Mouse (Mus musculus) lung, embryonic 16.5 days (tissue): ENCODE data around the gene Fam214a. TPM values are rescaled to one million over a fixed set of nuclear protein-coding genes. Genes with fewer than 3 reads are reported as not detected.
A peak's percentile ranks its signal among the peaks of the same experiment; 100 is the strongest.

Experiments used
- ATAC-seq: fragments of 200-750 bp; cut with Nextera tagmentation; 2 replicates; pipeline ENCODE4 v1.8.0; 2017; ENCODE audit warnings: low read depth, mild to moderate bottlenecking, moderate library complexity
- H3K27ac ChIP-seq: fragments of 300-500 bp; sonication (generic); 2 replicates; pipeline ENCODE4 v1.5.1; 2014; ENCODE audit warnings: mild to moderate bottlenecking, control low read depth, low read length
- H3K27me3 ChIP-seq: fragments of 300-500 bp; sonication (generic); 2 replicates; pipeline ENCODE4 v1.6.1; 2014; ENCODE audit warnings: low read depth, low read length, mixed read lengths; ENCODE audit not compliant: control insufficient read depth, insufficient read depth
- H3K36me3 ChIP-seq: fragments of 300-500 bp; sonication (generic); 2 replicates; pipeline ENCODE4 v1.6.1; 2014; ENCODE audit warnings: low read length; ENCODE audit not compliant: control insufficient read depth, insufficient read depth
- H3K4me1 ChIP-seq: fragments of 300-500 bp; sonication (generic); replicated peaks from 2 replicates; pipeline ENCODE4 v1.6.1; 2014; ENCODE audit warnings: low read length, mixed read lengths; ENCODE audit not compliant: control insufficient read depth, insufficient read depth
- H3K4me2 ChIP-seq: fragments of 300-500 bp; sonication (generic); 2 replicates; pipeline ENCODE4 v1.6.1; 2014; ENCODE audit warnings: low read depth, low read length, control low read depth
- H3K4me3 ChIP-seq: fragments of 300-500 bp; sonication (generic); 2 replicates; pipeline ENCODE4 v1.5.1; 2014; ENCODE audit warnings: mild to moderate bottlenecking, low read length, control low read depth
- H3K9ac ChIP-seq: fragments of 300-500 bp; sonication (generic); 2 replicates; pipeline ENCODE4 v1.6.1; 2014; ENCODE audit warnings: low read length, control low read depth
- H3K9me3 ChIP-seq: fragments of 300-500 bp; sonication (generic); 2 replicates; pipeline ENCODE4 v1.6.1; 2016; ENCODE audit warnings: low read length; ENCODE audit not compliant: control insufficient read depth
- WGBS: fragments of 180-500 bp; shearing (Covaris S2); extraction: QIAGEN DNeasy Blood & Tissue Kit; methylation state at CpG from one replicate; pipeline ENCODE4 v1.1.7; 2014; 5-methylcytosine and 5-hydroxymethylcytosine counted together
- polyA plus RNA-seq: library from polyadenylated mRNA; unstranded; fragments of >200 nt; fragmentation: Nextera tagmentation; extraction: Ambion mirVana; gene quantifications from 2 replicates; pipeline ENCODE4 v1.2.1, GENCODE M21; 2015

Gene Fam214a
- polyA plus RNA-seq, 1 experiment from 2014 or later, result 12.1 TPM

DNA sequence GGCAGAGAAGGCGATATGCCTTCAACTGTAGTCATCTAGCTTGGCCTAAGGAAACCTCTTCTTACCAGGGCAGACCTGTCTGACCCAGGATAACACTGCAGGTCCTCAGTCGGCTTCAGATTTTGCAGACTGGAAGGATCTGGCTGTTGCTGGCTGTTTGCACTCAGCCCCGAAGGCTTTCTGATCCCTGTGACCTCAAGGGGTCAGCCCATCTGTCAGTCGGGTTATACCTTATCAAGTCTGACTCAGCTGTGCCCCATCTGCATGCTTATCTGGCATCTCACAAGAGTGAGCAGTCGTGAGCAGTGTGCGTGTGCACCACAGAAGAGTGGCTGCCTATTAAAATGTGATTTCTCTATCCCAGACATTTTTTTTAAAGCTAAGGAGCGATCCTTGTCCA is 71.4 kb downstream of the Fam214a start:
- Histone ChIP-seq H3K9ac (no peak overlapping the region), H3K27me3 (no peaks in the 10 kb centered on the region), H3K4me3 (no peak overlapping the region), H3K9me3 (no peaks in the 10 kb centered on the region), H3K36me3 (peaks cover 3% of the 10 kb centered on the region), H3K4me2 (no peak overlapping the region), H3K4me1 (no peaks in the 10 kb centered on the region), H3K27ac (no peak overlapping the region)
- no peak for ATAC-seq
- 36% methylated on average over 7 of the region's 7 CpGs for WGBS

DNA sequence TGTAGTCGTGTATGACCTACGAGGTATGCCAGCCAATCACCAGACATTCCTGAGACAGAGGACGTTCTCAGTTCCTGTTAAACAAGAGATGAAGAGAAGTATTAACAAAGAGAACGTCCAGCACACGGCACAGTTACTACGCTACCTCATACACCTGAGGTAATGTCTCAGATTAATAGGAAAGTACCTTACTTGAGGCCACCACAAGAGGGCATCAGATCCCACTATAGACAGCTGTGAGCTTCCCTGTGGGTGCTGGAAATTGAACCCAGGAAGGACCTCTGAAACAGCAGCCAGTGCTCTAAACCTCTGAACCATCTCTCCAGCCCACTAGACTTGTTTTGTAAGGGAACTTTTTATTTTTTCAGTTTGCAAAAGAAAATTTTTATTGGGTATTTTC is 73.0 kb downstream of the Fam214a start:
- H3K4me2 ChIP-seq, result no peak overlapping the region
- ATAC-seq, result no peak
- 68% methylated on average over 6 of the region's 6 CpGs for WGBS
- H3K36me3 ChIP-seq, result peaks cover 3% of the 10 kb centered on the region
- no peaks in the 10 kb centered on the region for H3K4me1 ChIP-seq
- H3K27ac ChIP-seq, result no peak overlapping the region
- H3K9me3 ChIP-seq, result no peaks in the 10 kb centered on the region
- no peak overlapping the region for H3K4me3 ChIP-seq
- no peak overlapping the region for H3K9ac ChIP-seq
- H3K27me3 ChIP-seq, result no peaks in the 10 kb centered on the region

DNA sequence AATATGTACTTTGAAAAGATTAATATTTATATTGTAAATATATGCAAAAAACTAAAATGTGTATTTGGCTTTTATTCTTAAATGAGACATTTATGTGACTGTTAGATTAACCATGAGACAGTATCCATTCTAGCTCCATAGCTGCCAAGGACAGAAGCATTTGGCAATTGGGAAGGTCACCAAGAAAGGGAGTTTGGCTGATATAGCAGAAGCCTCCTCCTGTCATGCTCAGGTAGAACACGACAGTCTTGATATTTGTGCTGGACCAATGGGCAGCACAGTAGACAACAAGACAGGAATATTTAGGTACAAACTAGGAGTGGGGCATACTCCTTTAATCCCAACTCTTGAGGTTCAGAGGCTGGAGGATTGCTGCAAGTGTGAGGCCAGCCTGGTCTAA is 79.7 kb downstream of the Fam214a start:
- WGBS, result 84% methylated on average over 1 of the region's 1 CpGs

DNA sequence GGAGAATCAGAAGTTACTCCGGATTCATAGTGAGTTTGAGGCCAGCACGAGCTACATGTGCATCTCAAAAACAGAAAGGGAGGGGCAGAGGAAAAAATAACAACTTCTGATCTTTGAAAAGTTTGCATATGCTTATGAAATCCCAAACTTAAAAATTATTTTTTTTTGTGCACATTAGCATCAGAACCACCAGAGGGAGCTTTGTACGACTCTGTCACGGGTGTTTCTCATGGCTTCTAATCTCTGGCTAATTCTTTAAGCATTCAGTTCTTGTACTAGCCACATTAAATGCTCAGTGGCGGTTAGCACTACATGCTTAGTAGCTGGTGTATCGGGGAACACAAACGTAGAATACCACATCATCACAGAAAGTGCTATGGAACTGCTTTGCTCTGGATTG is 80.5 kb downstream of the Fam214a start:
- Histone ChIP-seq H3K36me3 (no peaks in the 10 kb centered on the region), H3K9me3 (no peaks in the 10 kb centered on the region), H3K4me1 (no peaks in the 10 kb centered on the region; the same call in 1 of the 2 replicates), H3K4me2 (no peak overlapping the region), H3K4me3 (no peak overlapping the region), H3K27ac (no peak overlapping the region), H3K27me3 (no peaks in the 10 kb centered on the region), H3K9ac (no peak overlapping the region)
- no peak for ATAC-seq
- WGBS, result 50% methylated on average over 7 of the region's 7 CpGs

More for the DNA sequence above, 79.7 kb downstream of the Fam214a start:
- H3K9me3 ChIP-seq, result no peaks in the 10 kb centered on the region
- no peak overlapping the region for H3K4me2 ChIP-seq
- H3K9ac ChIP-seq, result no peak overlapping the region
- H3K27ac ChIP-seq, result no peak overlapping the region
- H3K27me3 ChIP-seq, result no peaks in the 10 kb centered on the region
- H3K36me3 ChIP-seq, result no peaks in the 10 kb centered on the region
- ATAC-seq, result no peak
- no peaks in the 10 kb centered on the region; the same call in 1 of the 2 replicates for H3K4me1 ChIP-seq
- no peak overlapping the region for H3K4me3 ChIP-seq

DNA sequence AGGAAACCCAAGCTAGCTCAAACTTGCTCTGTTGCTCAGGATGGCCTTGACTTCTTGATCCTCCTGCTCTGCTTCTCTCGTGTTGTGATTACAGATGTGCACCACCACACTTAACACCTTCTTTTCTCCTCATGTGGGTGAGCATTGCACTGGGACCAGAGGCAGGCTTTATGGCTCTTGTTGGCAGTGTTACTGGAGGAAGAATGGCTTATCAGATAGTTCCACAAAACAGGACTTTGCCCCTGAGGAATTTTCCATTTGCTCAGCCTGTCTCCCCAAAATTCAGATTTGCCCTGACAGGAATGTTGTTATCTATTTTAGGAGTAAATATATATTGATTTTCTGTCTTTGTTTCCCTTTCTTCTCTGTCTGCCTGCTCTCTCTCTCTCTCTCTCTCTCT is 82.0 kb downstream of the Fam214a start:
- H3K9me3 ChIP-seq, result no peaks in the 10 kb centered on the region
- H3K36me3 ChIP-seq, result no peaks in the 10 kb centered on the region
- no peak overlapping the region for H3K9ac ChIP-seq
- H3K27ac ChIP-seq, result no peak overlapping the region
- no peaks in the 10 kb centered on the region for H3K27me3 ChIP-seq
- H3K4me2 ChIP-seq, result no peak overlapping the region
- H3K4me1 ChIP-seq, result peaks cover 11% of the 10 kb centered on the region; the same call in 1 of the 2 replicates
- 31% methylated on average over 1 of the region's 1 CpGs for WGBS
- ATAC-seq, result no peak
- no peak overlapping the region for H3K4me3 ChIP-seq

DNA sequence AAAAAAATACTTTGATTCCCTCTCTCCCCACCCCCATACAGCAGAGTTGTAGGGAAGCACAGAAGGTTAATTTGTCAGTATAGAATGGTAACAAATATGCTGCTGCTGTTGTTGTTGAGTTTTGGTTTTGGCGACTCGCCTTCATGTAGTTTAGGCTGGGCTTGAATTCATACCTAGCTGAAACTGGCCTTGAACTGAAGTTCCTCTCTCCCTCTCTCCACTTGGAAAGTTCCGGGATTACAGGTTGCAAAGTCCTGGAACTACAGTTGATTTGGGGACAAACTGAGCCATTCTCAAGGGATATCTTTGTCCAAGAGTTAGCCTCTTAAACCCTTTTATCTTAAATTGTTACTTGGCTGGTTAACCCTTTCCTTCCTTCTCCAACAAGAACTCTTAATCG is 83.3 kb downstream of the Fam214a start:
- Histone ChIP-seq H3K27me3 (no peaks in the 10 kb centered on the region), H3K27ac (no peak overlapping the region), H3K4me3 (no peak overlapping the region), H3K9ac (no peak overlapping the region), H3K4me2 (no peak overlapping the region), H3K4me1 (peaks cover 12% of the 10 kb centered on the region; the same call in 1 of the 2 replicates), H3K36me3 (no peaks in the 10 kb centered on the region), H3K9me3 (no peaks in the 10 kb centered on the region)
- no peak for ATAC-seq
- 52% methylated on average over 4 of the region's 4 CpGs for WGBS

DNA sequence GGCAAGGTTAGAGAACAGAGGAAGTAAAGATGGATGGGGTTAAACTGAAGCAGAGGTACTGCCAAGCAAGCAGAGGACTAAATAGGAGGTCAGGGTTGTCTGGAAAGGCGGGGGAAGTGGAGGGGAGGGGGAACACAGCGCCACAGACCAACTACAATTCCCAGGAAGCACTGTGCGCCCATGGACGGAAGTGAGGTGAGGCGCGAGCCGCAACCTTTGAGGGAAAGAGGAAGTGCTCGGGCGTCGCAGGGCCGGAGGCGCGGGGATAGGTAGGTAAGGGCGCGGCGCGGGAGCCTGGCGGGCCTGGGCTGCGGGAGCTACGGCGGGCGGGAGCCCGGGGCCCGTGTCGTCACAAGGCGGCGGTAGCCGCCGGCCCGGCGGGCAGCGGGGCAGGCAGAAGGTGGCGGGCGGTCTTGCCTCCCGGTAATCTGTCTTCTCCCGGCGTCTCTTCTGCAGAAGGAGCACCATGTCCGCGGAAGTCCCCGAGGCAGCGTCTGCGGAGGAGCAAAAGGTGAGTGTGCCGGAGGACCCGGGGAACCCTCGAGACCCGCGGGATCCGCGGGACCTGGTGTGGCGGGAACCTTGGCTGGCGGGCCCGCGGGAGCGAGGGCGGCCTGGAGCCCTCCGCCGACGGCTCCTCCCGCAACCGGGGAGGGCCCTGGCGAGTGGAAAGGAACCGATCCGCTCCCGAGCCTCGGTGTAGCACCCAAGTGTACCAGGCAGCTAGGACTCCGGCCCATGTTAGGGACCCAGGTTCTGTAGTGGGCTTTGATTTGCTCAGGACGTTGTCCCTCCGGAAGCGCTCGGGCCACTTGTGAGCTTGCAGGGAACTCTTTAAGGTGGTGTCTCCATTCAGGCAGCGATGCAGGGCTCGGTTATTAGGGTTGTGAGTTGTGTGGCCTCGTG is 85.0 kb downstream of the Fam214a start, which contains the start of gene Arpp19:
TSS of gene Arpp19 (plus strand) at position 164 of the 906 bp plus-strand sequence.
- Histone ChIP-seq H3K36me3 (no peaks in the 10 kb centered on the region; the same call in 1 of the 2 replicates), H3K9ac (peak within 1 kb of the TSS; percentile 96), H3K4me1 (peaks cover 12% of the 10 kb centered on the region; the same call in 1 of the 2 replicates), H3K27ac (peak within 1 kb of the TSS; percentile 61), H3K4me3 (peak within 1 kb of the TSS; percentile 99), H3K9me3 (no peaks in the 10 kb centered on the region), H3K27me3 (no peaks in the 10 kb centered on the region), H3K4me2 (peak within 1 kb of the TSS; percentile 68)
- peak; percentile 98 for ATAC-seq
- WGBS, result under 1% methylated on average over 69 of the region's 73 CpGs

DNA sequence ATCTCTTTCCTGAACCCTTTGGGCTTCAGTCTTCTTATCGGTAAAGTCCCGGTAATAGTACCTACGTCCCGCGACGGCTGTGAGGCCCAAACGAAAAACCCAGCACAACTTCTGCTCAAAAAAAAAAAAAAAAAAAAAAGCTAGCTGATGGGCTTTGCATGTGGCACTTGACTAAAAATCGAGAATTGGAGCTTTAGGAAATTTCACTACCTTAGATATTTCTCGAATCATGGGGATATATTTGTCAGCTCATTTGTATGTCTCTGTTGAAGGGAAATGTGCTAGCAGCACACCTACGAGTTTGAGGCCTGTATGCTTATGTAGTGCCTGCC is 85.6 kb downstream of the Fam214a start:
- Histone ChIP-seq H3K27ac (no peak overlapping the region), H3K9me3 (no peaks in the 10 kb centered on the region), H3K4me2 (peak overlapping the region; percentile 68), H3K36me3 (no peaks in the 10 kb centered on the region; the same call in 1 of the 2 replicates), H3K4me3 (peak overlapping the region; percentile 99), H3K9ac (peak overlapping the region; percentile 96), H3K4me1 (peaks cover 12% of the 10 kb centered on the region; the same call in 1 of the 2 replicates), H3K27me3 (no peaks in the 10 kb centered on the region)
- WGBS, result 1% methylated on average over 10 of the region's 10 CpGs
- ATAC-seq, result no peak

DNA sequence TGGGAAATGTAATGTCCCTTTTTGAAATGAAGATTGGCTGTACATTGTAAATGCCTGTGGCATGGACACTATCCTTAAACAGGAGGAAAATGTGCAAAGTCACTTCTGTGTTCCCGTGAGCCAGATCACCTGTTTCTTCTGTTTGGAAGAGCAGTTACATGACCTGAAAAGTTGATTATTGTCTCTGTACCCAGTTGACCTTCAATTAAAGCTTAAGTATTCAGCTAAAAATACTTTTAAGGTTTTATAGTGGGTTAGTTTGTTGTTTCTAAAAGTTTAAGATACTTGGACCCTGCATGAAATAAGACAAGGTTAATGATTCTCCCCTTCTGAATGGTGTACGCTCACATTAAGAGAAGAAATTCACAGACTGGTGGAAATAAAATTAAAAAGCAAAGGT is 87.9 kb downstream of the Fam214a start:
- H3K4me1 ChIP-seq, result peaks cover 12% of the 10 kb centered on the region; the same call in 1 of the 2 replicates
- no peaks in the 10 kb centered on the region for H3K9me3 ChIP-seq
- no peaks in the 10 kb centered on the region for H3K27me3 ChIP-seq
- WGBS, result 82% methylated on average over 2 of the region's 2 CpGs
- H3K36me3 ChIP-seq, result peaks cover 3% of the 10 kb centered on the region; the same call in 1 of the 2 replicates
- H3K4me2 ChIP-seq, result no peak overlapping the region
- no peak overlapping the region for H3K27ac ChIP-seq
- ATAC-seq, result no peak
- H3K4me3 ChIP-seq, result no peak overlapping the region
- no peak overlapping the region for H3K9ac ChIP-seq
